Mouse (Mus musculus) C2C12 (cell line): ENCODE results near the gene Scn2a. TPM values are rescaled to one million over a fixed set of nuclear protein-coding genes. Genes with fewer than 3 reads are reported as not detected.

Experiments used
- H3K27me3 ChIP-seq: one replicate; pipeline ENCODE4 v1.6.1; 2011; ENCODE audit not compliant: control insufficient read depth, insufficient read depth, insufficient read length
- H3K36me3 ChIP-seq: one replicate; pipeline ENCODE4 v1.6.1; 2011; ENCODE audit not compliant: control insufficient read depth, insufficient read depth
- H3K4me3 ChIP-seq: one replicate; pipeline ENCODE4 v1.5.1; 2011; ENCODE audit warnings: mild to moderate bottlenecking, control low read depth; ENCODE audit not compliant: poor library complexity, insufficient read depth, severe bottlenecking
- H3K79me2 ChIP-seq: one replicate; pipeline ENCODE4 v1.6.1; 2011; ENCODE audit not compliant: control insufficient read depth, insufficient read depth
- H3K79me3 ChIP-seq: one replicate; pipeline ENCODE4 v1.6.1; 2011; ENCODE audit warnings: low read depth, control low read depth
- H3ac ChIP-seq: one replicate; pipeline ENCODE3; 2011; ENCODE audit warnings: low read depth; ENCODE audit not compliant: control insufficient read depth, insufficient read length
- CEBPB ChIP-seq: IDR thresholded peaks from one replicate; pipeline ENCODE4 v1.6.1; 2011; ENCODE audit warnings: low read depth, mild to moderate bottlenecking, control low read depth, moderate library complexity
- CTCF ChIP-seq: IDR thresholded peaks from one replicate; pipeline ENCODE4 v1.5.1; 2011; ENCODE audit not compliant: control insufficient read depth, insufficient read depth, insufficient read length
- FOSL1 ChIP-seq: IDR thresholded peaks from one replicate; pipeline ENCODE4 v1.8.0; 2011; ENCODE audit warnings: mild to moderate bottlenecking, low read length; ENCODE audit not compliant: poor library complexity, insufficient read depth, severe bottlenecking
- MAX ChIP-seq: IDR thresholded peaks from one replicate; pipeline ENCODE4 v1.6.1; 2011; ENCODE audit warnings: mild to moderate bottlenecking, control low read depth
- MYOD1 ChIP-seq: IDR thresholded peaks from one replicate; pipeline ENCODE4 v1.6.1; 2011; ENCODE audit warnings: low read depth; ENCODE audit not compliant: control insufficient read depth, insufficient read length
- MYOG ChIP-seq: IDR thresholded peaks from one replicate; pipeline ENCODE4 v1.6.1; 2011; ENCODE audit not compliant: control insufficient read depth, insufficient read length; ENCODE audit errors: extremely low read depth
- USF1 ChIP-seq: IDR thresholded peaks from one replicate; pipeline ENCODE4 v1.6.1; 2011; ENCODE audit warnings: low read depth, mild to moderate bottlenecking, control low read depth, moderate library complexity
- long read RNA-seq, 2 experiments: library from polyadenylated mRNA; unstranded; transcript quantifications; one replicate each; pipeline ENCODE4 v2.0.0; 2019 to 2020
- polyA plus RNA-seq: library from polyadenylated mRNA; unstranded; fragments of >200 nt; fragmentation: generic; extraction: Trizol; gene quantifications from one replicate; pipeline ENCODE4 v1.2.1, GENCODE M21; 2012; ENCODE audit warnings: missing spikeins

Scn2a gene
- polyA plus RNA-seq = 0.34 TPM
- long read RNA-seq, experiment 1 = 0 reads
- long read RNA-seq, experiment 2 = 0 reads

- TF ChIP-seq CEBPB (no peak), USF1 (no peak), MYOD1 (no peak), CTCF (no peak), MAX (no peak), FOSL1 (no peak), MYOG (no peak)
- Histone ChIP-seq H3K79me2 (no peaks in the 10 kb centered on the region), H3K4me3 (no peak within 1 kb of the TSS), H3K36me3 (no peaks in the 10 kb centered on the region), H3K79me3 (no peaks in the 10 kb centered on the region), H3ac (no peak within 1 kb of the TSS), H3K27me3 (no peaks in the 10 kb centered on the region)
Observed at GRCm38 (mm10) chr2:65620556-65621166, at the start of gene Scn2a. Scn2a (plus strand) TSS chr2:65620771.

DNA sequence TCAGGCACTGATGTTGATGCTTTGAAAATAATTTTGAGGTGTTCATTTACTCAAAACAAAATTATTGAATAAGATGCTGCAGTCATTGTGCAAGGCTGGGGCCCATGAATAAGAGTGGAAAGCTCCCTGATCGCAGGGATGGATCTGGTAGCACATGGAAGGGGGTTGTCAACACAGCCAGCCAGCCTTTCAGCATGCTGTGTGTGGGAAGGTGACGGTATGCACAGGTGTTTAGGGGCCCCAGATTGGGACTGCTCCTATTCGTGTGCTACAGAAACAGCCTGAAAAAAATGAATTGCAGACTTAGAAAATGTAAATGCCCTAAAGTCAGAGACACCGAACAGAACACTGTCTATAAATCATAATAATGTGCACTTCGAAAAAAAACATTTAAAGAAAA, 32.9 kb upstream of the Scn2a start:
- H3K36me3 ChIP-seq = no peaks in the 10 kb centered on the region
- H3K27me3 ChIP-seq = no peaks in the 10 kb centered on the region
- no peak overlapping the region for H3K4me3 ChIP-seq
- no peaks in the 10 kb centered on the region for H3K79me3 ChIP-seq
- no peak overlapping the region for H3ac ChIP-seq
- no peaks in the 10 kb centered on the region for H3K79me2 ChIP-seq
- no peak for TF ChIP-seq MYOG
- TF ChIP-seq CTCF = no peak
- no peak for TF ChIP-seq MYOD1
- no peak for TF ChIP-seq USF1
- no peak for TF ChIP-seq MAX
- TF ChIP-seq FOSL1 = no peak
- no peak for TF ChIP-seq CEBPB

DNA sequence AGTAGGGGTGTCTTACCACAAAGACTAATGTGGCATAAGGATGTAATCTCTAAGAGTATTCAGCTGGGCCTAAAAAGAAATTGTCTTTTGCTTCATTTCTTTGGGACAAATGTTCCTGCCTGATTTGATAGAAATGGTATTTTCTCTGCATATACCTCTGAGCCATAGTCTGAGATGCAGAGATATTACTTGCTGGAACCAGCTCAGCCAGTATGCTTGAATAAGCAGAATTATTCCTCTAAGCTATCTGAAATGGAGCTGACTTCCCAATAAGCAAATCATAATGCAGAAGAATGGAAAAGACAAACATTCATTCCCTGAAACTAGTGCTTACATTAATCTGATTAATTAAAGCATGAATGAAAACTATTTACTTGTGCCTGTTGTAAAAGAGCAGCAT, 12.8 kb upstream of the Scn2a start:
- TF ChIP-seq FOSL1 = no peak
- TF ChIP-seq USF1 = no peak
- TF ChIP-seq MYOG = no peak
- TF ChIP-seq CTCF = no peak
- TF ChIP-seq CEBPB = no peak
- no peak for TF ChIP-seq MYOD1
- no peak for TF ChIP-seq MAX
- no peaks in the 10 kb centered on the region for H3K36me3 ChIP-seq
- no peak overlapping the region for H3K4me3 ChIP-seq
- no peaks in the 10 kb centered on the region for H3K79me3 ChIP-seq
- H3ac ChIP-seq = no peak overlapping the region
- H3K79me2 ChIP-seq = no peaks in the 10 kb centered on the region
- no peaks in the 10 kb centered on the region for H3K27me3 ChIP-seq

- no peak overlapping the region for H3ac ChIP-seq
- no peaks in the 10 kb centered on the region for H3K27me3 ChIP-seq
- H3K4me3 ChIP-seq = no peak overlapping the region
- H3K79me2 ChIP-seq = no peaks in the 10 kb centered on the region
- H3K36me3 ChIP-seq = no peaks in the 10 kb centered on the region
- no peaks in the 10 kb centered on the region for H3K79me3 ChIP-seq
- no peak for TF ChIP-seq MYOG
- no peak for TF ChIP-seq CEBPB
- no peak for TF ChIP-seq CTCF
- TF ChIP-seq MYOD1 = no peak
- no peak for TF ChIP-seq MAX
- TF ChIP-seq FOSL1 = no peak
- TF ChIP-seq USF1 = no peak
Observed at GRCm38 (mm10) chr2:65611887-65612286, 8.7 kb upstream of the Scn2a start.

GRCm38 (mm10) chr2:65619781-65620180, 790 bp upstream of the Scn2a start:
- Histone ChIP-seq H3K36me3 (no peaks in the 10 kb centered on the region), H3K4me3 (no peak overlapping the region), H3K79me3 (no peaks in the 10 kb centered on the region), H3ac (no peak overlapping the region), H3K27me3 (no peaks in the 10 kb centered on the region), H3K79me2 (no peaks in the 10 kb centered on the region)
- no peak for TF ChIP-seq USF1
- TF ChIP-seq CTCF = no peak
- TF ChIP-seq FOSL1 = no peak
- no peak for TF ChIP-seq MYOG
- no peak for TF ChIP-seq MAX
- no peak for TF ChIP-seq CEBPB
- TF ChIP-seq MYOD1 = no peak

DNA sequence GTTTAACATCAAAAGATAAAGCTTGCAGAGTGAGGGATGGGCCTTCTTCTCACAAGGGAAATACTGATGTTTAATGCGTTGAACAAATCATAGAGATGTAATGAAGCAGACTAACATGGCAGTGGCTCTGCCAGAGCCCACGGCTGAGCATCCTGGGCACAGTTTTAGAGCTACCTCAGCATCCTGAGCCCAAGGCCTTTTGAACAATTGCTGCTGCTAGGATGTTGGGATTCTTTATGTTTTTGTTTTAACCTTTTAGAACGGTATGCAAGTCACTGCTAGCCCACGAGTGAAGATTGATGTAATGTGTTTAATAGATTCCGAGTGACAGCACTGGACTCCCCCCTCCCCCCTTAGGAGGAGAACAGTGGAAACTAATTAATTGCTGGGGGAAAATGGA, 683 bp downstream of the Scn2a start:
- no peaks in the 10 kb centered on the region for H3K79me3 ChIP-seq
- no peak overlapping the region for H3K4me3 ChIP-seq
- H3ac ChIP-seq = no peak overlapping the region
- TF ChIP-seq USF1 (no peak), MAX (no peak), MYOG (no peak), MYOD1 (no peak), FOSL1 (no peak), CEBPB (no peak), CTCF (no peak)
- H3K36me3 ChIP-seq = no peaks in the 10 kb centered on the region
- H3K79me2 ChIP-seq = no peaks in the 10 kb centered on the region
- no peaks in the 10 kb centered on the region for H3K27me3 ChIP-seq
